Mouse (Mus musculus): ENCODE data around the gene Fbxw21.

- TF ChIP-seq CTCF (IDR thresholded peaks at IDR 0.05; ENCODE audit: low read depth, low read length) (no peak), POLR2A (IDR thresholded peaks at IDR 0.05; ENCODE audit: extremely low read depth, insufficient read depth, low read length) (no peak)
These were observed 31.8 kb downstream of the Fbxw21 start for GRCm38 (mm10) chr9:109130076-109130475.
